Mouse (Mus musculus) thymus, adult 2 months (tissue): Measurements from ENCODE around the gene Inpp5a.

Experiments used
- CTCF ChIP-seq: fragments of 200-500 bp; IDR thresholded peaks from 2 replicates; pipeline ENCODE4 v1.5.1; 2012; ENCODE audit warnings: mild to moderate bottlenecking, control low read depth, low read length, moderate library complexity, borderline replicate concordance; ENCODE audit not compliant: control insufficient read depth, poor library complexity, insufficient read depth; ENCODE audit errors: extremely low read depth
- POLR2A ChIP-seq: fragments of 200-500 bp; IDR thresholded peaks from 2 replicates; pipeline ENCODE4 v1.6.1; 2012; ENCODE audit warnings: mild to moderate bottlenecking, low read length, control low read depth, moderate library complexity; ENCODE audit not compliant: control insufficient read depth, poor library complexity, insufficient read depth; ENCODE audit errors: extremely low read depth

DNA sequence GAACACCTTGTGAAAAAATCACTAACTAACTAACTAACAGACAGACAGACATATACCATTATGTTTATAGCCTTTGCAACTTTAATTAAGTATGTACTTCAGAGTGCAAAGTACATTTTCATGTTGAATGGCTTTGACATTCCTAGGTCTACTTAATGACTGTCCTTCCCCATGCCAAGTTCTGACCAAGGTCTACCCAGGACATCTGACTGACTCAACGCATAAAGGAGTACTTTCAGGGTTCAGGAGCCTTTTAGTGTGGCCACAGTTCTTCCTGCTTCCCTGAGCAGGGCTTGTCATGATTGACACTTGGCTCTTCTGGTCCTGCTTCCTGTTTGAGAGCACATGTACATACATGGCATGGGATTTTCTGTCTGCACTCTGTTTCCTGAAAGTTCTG, 64.3 kb downstream of the Inpp5a start:
- TF ChIP-seq CTCF, result no peak
- no peak for TF ChIP-seq POLR2A
